Mouse (Mus musculus) liver, embryonic 12.5 days (tissue): ENCODE measurements around the gene Pou2f2. TPM values are rescaled to one million over a fixed set of nuclear protein-coding genes. Genes with fewer than 3 reads are reported as not detected.

Experiments used
- ATAC-seq: fragments of 200-750 bp; cut with Nextera tagmentation; 2 replicates; pipeline ENCODE4 v1.8.0; 2017; ENCODE audit warnings: moderate number of reproducible peaks, mild to moderate bottlenecking, moderate library complexity
- H3K27ac ChIP-seq: fragments of 300-500 bp; sonication (generic); 2 replicates; pipeline ENCODE4 v1.5.1; 2016; ENCODE audit warnings: mild to moderate bottlenecking
- H3K27me3 ChIP-seq: fragments of 300-500 bp; sonication (generic); replicated peaks from 2 replicates; pipeline ENCODE4 v1.6.1; 2016; ENCODE audit warnings: mild to moderate bottlenecking, moderate library complexity
- H3K36me3 ChIP-seq: fragments of 300-500 bp; sonication (generic); 2 replicates; pipeline ENCODE4 v1.6.1; 2016; ENCODE audit warnings: mild to moderate bottlenecking, moderate library complexity
- H3K4me1 ChIP-seq: fragments of 300-500 bp; sonication (generic); 2 replicates; pipeline ENCODE4 v1.6.1; 2016
- H3K4me2 ChIP-seq: fragments of 300-500 bp; sonication (generic); 2 replicates; pipeline ENCODE4 v1.6.1; 2016; ENCODE audit warnings: mild to moderate bottlenecking, moderate library complexity
- H3K4me3 ChIP-seq: fragments of 300-500 bp; sonication (generic); 2 replicates; pipeline ENCODE4 v1.5.1; 2016; ENCODE audit warnings: mild to moderate bottlenecking, moderate library complexity
- H3K9ac ChIP-seq: fragments of 300-500 bp; sonication (generic); 2 replicates; pipeline ENCODE4 v1.6.1; 2016; ENCODE audit warnings: mild to moderate bottlenecking, moderate library complexity
- H3K9me3 ChIP-seq: fragments of 300-500 bp; sonication (generic); replicated peaks from 2 replicates; pipeline ENCODE4 v1.6.1; 2016; ENCODE audit warnings: mild to moderate bottlenecking, moderate library complexity
- WGBS: fragments of 180-500 bp; shearing (Covaris S2); methylation state at CpG from one replicate; pipeline ENCODE4 v1.1.7; 2016; ENCODE audit not compliant: insufficient replicate concordance; 5-methylcytosine and 5-hydroxymethylcytosine counted together
- polyA plus RNA-seq: library from polyadenylated mRNA; unstranded; fragments of >200 nt; fragmentation: Nextera tagmentation; extraction: Ambion mirVana; gene quantifications from 2 replicates; pipeline ENCODE4 v1.2.1, GENCODE M21; 2016

The Pou2f2 gene
- polyA plus RNA-seq, 1 experiment from 2014 or later = 1.9 TPM

- H3K9me3 ChIP-seq = no peaks in the 10 kb centered on the region
- H3K36me3 ChIP-seq = no peaks in the 10 kb centered on the region
- ATAC-seq = peak; percentile 62
- 5% methylated on average over 14 of the region's 14 CpGs for WGBS
- H3K27ac ChIP-seq = peak overlapping the region; percentile 91
- peak overlapping the region; percentile 48 for H3K4me3 ChIP-seq
- peak overlapping the region; percentile 83 for H3K4me2 ChIP-seq
- H3K9ac ChIP-seq = peak overlapping the region; percentile 73
- H3K4me1 ChIP-seq = peaks cover 60% of the 10 kb centered on the region
- peaks cover 73% of the 10 kb centered on the region for H3K27me3 ChIP-seq
Observed at GRCm38 (mm10) chr7:25156158-25156648, 23.3 kb downstream of the Pou2f2 start.

GRCm38 (mm10) chr7:25155469-25156157 lies 23.9 kb downstream of the Pou2f2 start:
- 9% methylated on average over 17 of the region's 17 CpGs for WGBS
- Histone ChIP-seq H3K4me1 (peaks cover 66% of the 10 kb centered on the region), H3K4me3 (peak overlapping the region; percentile 48), H3K9me3 (no peaks in the 10 kb centered on the region), H3K27ac (peak overlapping the region; percentile 91), H3K4me2 (peak overlapping the region; percentile 83), H3K36me3 (no peaks in the 10 kb centered on the region), H3K9ac (peak overlapping the region; percentile 73), H3K27me3 (peaks cover 75% of the 10 kb centered on the region)
- ATAC-seq = peak; percentile 95

- peak overlapping the region; percentile 83 for H3K4me2 ChIP-seq
Observed at GRCm38 (mm10) chr7:25154648-25155047, 24.9 kb downstream of the Pou2f2 start.

GRCm38 (mm10) chr7:25153841-25154240 lies 25.7 kb downstream of the Pou2f2 start:
- Histone ChIP-seq H3K36me3 (no peaks in the 10 kb centered on the region), H3K9me3 (no peaks in the 10 kb centered on the region), H3K27ac (no peak overlapping the region; the same call in 1 of the 2 replicates), H3K4me3 (no peak overlapping the region), H3K27me3 (peaks cover 81% of the 10 kb centered on the region), H3K9ac (0 out of 2 replicates have a peak overlapping the region, but pooled peaks have one; percentile 8), H3K4me2 (peak overlapping the region; percentile 1; the same call in 1 of the 2 replicates), H3K4me1 (peaks cover 66% of the 10 kb centered on the region)
- no peak for ATAC-seq
- WGBS = 47% methylated on average over 7 of the region's 7 CpGs

More at GRCm38 (mm10) chr7:25154648-25155047, 24.9 kb downstream of the Pou2f2 start:
- H3K4me1 ChIP-seq = peaks cover 66% of the 10 kb centered on the region
- 71% methylated on average over 4 of the region's 4 CpGs for WGBS
- H3K9ac ChIP-seq = peak overlapping the region; percentile 73
- H3K4me3 ChIP-seq = peak overlapping the region; percentile 48; the same call in 1 of the 2 replicates
- peak overlapping the region; percentile 91 for H3K27ac ChIP-seq
- H3K36me3 ChIP-seq = no peaks in the 10 kb centered on the region
- no peaks in the 10 kb centered on the region for H3K9me3 ChIP-seq
- ATAC-seq = no peak
- peaks cover 79% of the 10 kb centered on the region for H3K27me3 ChIP-seq

- Histone ChIP-seq H3K36me3 (no peaks in the 10 kb centered on the region), H3K9me3 (no peaks in the 10 kb centered on the region), H3K27me3 (peaks cover 87% of the 10 kb centered on the region), H3K4me3 (no peak overlapping the region), H3K4me2 (no peak overlapping the region), H3K4me1 (peaks cover 62% of the 10 kb centered on the region), H3K27ac (no peak overlapping the region), H3K9ac (no peak overlapping the region)
- 45% methylated on average over 10 of the region's 10 CpGs for WGBS
- ATAC-seq = no peak
Observed at GRCm38 (mm10) chr7:25151916-25152556, 27.5 kb downstream of the Pou2f2 start.

- H3K36me3 ChIP-seq = no peaks in the 10 kb centered on the region
- H3K4me1 ChIP-seq = peaks cover 52% of the 10 kb centered on the region
- H3K27me3 ChIP-seq = peaks cover 86% of the 10 kb centered on the region
- no peaks in the 10 kb centered on the region for H3K9me3 ChIP-seq
- H3K27ac ChIP-seq = no peak overlapping the region
- no peak overlapping the region for H3K9ac ChIP-seq
- H3K4me3 ChIP-seq = no peak overlapping the region
- ATAC-seq = no peak
- H3K4me2 ChIP-seq = no peak overlapping the region
- WGBS = 7% methylated on average over 7 of the region's 7 CpGs
Observed at GRCm38 (mm10) chr7:25151009-25151408, 28.5 kb downstream of the Pou2f2 start.

- no peaks in the 10 kb centered on the region for H3K9me3 ChIP-seq
- no peak overlapping the region for H3K4me2 ChIP-seq
- no peak for ATAC-seq
- H3K4me1 ChIP-seq = peaks cover 44% of the 10 kb centered on the region
- no peaks in the 10 kb centered on the region for H3K36me3 ChIP-seq
- H3K4me3 ChIP-seq = no peak overlapping the region
- WGBS = 7% methylated on average over 16 of the region's 18 CpGs
- no peak overlapping the region for H3K9ac ChIP-seq
- H3K27ac ChIP-seq = no peak overlapping the region
- H3K27me3 ChIP-seq = peaks cover 93% of the 10 kb centered on the region
Observed at GRCm38 (mm10) chr7:25150151-25150663, 29.3 kb downstream of the Pou2f2 start.

- Histone ChIP-seq H3K36me3 (no peaks in the 10 kb centered on the region), H3K4me1 (peaks cover 3% of the 10 kb centered on the region; the same call in 1 of the 2 replicates), H3K27me3 (peaks cover 76% of the 10 kb centered on the region), H3K4me3 (no peak overlapping the region), H3K9ac (no peak overlapping the region), H3K4me2 (no peak overlapping the region), H3K27ac (no peak overlapping the region), H3K9me3 (no peaks in the 10 kb centered on the region)
- WGBS = 9% methylated on average over 10 of the region's 10 CpGs
- no peak for ATAC-seq
Observed at GRCm38 (mm10) chr7:25145896-25146295, 33.6 kb downstream of the Pou2f2 start.

- no peak overlapping the region for H3K27ac ChIP-seq
- no peak overlapping the region for H3K4me3 ChIP-seq
- ATAC-seq = no peak
- H3K4me1 ChIP-seq = no peaks in the 10 kb centered on the region
- H3K4me2 ChIP-seq = no peak overlapping the region
- peaks cover 71% of the 10 kb centered on the region for H3K27me3 ChIP-seq
- no peaks in the 10 kb centered on the region for H3K36me3 ChIP-seq
- H3K9ac ChIP-seq = no peak overlapping the region
- H3K9me3 ChIP-seq = no peaks in the 10 kb centered on the region
- WGBS = 2% methylated on average over 5 of the region's 5 CpGs
Observed at GRCm38 (mm10) chr7:25141761-25142160, 37.8 kb downstream of the Pou2f2 start.

- 32% methylated on average over 3 of the region's 3 CpGs for WGBS
Observed at GRCm38 (mm10) chr7:25137553-25137952, 42.0 kb downstream of the Pou2f2 start.

GRCm38 (mm10) chr7:25133092-25134049 lies 46.2 kb downstream of the Pou2f2 start:
- peaks cover 84% of the 10 kb centered on the region for H3K27me3 ChIP-seq
- peak; percentile 58 for ATAC-seq
- WGBS = 8% methylated on average over 38 of the region's 38 CpGs
- H3K9me3 ChIP-seq = peaks cover 6% of the 10 kb centered on the region
- no peak overlapping the region for H3K4me3 ChIP-seq
- no peak overlapping the region for H3K9ac ChIP-seq
- H3K27ac ChIP-seq = no peak overlapping the region
- no peaks in the 10 kb centered on the region for H3K36me3 ChIP-seq
- H3K4me2 ChIP-seq = peak overlapping the region; percentile 64
- peaks cover 31% of the 10 kb centered on the region for H3K4me1 ChIP-seq

More at GRCm38 (mm10) chr7:25137553-25137952, 42.0 kb downstream of the Pou2f2 start:
- ATAC-seq = no peak
- peaks cover 21% of the 10 kb centered on the region for H3K4me1 ChIP-seq
- no peak overlapping the region for H3K4me2 ChIP-seq
- H3K9ac ChIP-seq = no peak overlapping the region
- peaks cover 91% of the 10 kb centered on the region for H3K27me3 ChIP-seq
- no peaks in the 10 kb centered on the region for H3K36me3 ChIP-seq
- no peak overlapping the region for H3K27ac ChIP-seq
- H3K9me3 ChIP-seq = peaks cover 6% of the 10 kb centered on the region
- H3K4me3 ChIP-seq = no peak overlapping the region
